Mouse (Mus musculus): ENCODE measurements around the gene Gatad2b. TPM values are rescaled to one million over a fixed set of nuclear protein-coding genes. Genes with fewer than 3 reads are reported as not detected.

The Gatad2b gene
- total and polyA plus RNA-seq, 2 experiments from 2014 or later, result 5.8 to 25.3 TPM

- DNase-seq (ENCODE audit: low spot score), result no peak
- WGBS, result 74% methylated on average over 4 of the region's 4 CpGs
- Histone ChIP-seq H3K4me1 (ENCODE audit: control insufficient read depth, insufficient read depth) (no peaks in the 10 kb centered on the region), H3K27me3 (ENCODE audit: control insufficient read depth, insufficient read depth, low read length) (no peaks in the 10 kb centered on the region), H3K9me3 (replicated peaks; ENCODE audit: control insufficient read depth, low read length) (no peaks in the 10 kb centered on the region), H3K27ac (ENCODE audit: low read depth) (no peak overlapping the region), H3K36me3 (replicated peaks; ENCODE audit: control insufficient read depth, insufficient read depth, low read length) (peaks cover 32% of the 10 kb centered on the region), H3K9ac (replicated peaks; ENCODE audit: low read depth, low read length) (no peak overlapping the region), H3K4me2 (ENCODE audit: low read depth, low read length) (no peak overlapping the region), H3K4me3 (ENCODE audit: low read depth, low read length) (no peak overlapping the region)
- TF ChIP-seq EP300 (IDR thresholded peaks at IDR 0.05; ENCODE audit: low read depth) (no peak), CTCF (IDR thresholded peaks at IDR 0.05; ENCODE audit: low read depth) (no peak)
- ATAC-seq (ENCODE audit: insufficient read depth, low read depth), result no peak
Observed at GRCm38 (mm10) chr3:90361476-90361875, 68.5 kb downstream of the Gatad2b start.

GRCm38 (mm10) chr3:90362346-90362745 lies 69.4 kb downstream of the Gatad2b start:
- DNase-seq (ENCODE audit: low spot score) (no peak), ATAC-seq (ENCODE audit: insufficient read depth, low read depth) (no peak)
- H3K4me1 ChIP-seq (ENCODE audit: control insufficient read depth, insufficient read depth), result no peaks in the 10 kb centered on the region
- no peak overlapping the region for H3K4me2 ChIP-seq (ENCODE audit: low read depth, low read length)
- no peak overlapping the region for H3K9ac ChIP-seq (replicated peaks; ENCODE audit: low read depth, low read length)
- no peaks in the 10 kb centered on the region for H3K9me3 ChIP-seq (replicated peaks; ENCODE audit: control insufficient read depth, low read length)
- H3K27ac ChIP-seq (ENCODE audit: low read depth), result no peak overlapping the region
- 70% methylated on average over 2 of the region's 2 CpGs for WGBS
- H3K4me3 ChIP-seq (ENCODE audit: low read depth, low read length), result no peak overlapping the region
- H3K27me3 ChIP-seq (ENCODE audit: control insufficient read depth, insufficient read depth, low read length), result no peaks in the 10 kb centered on the region
- TF ChIP-seq EP300 (IDR thresholded peaks at IDR 0.05; ENCODE audit: low read depth) (no peak), CTCF (IDR thresholded peaks at IDR 0.05; ENCODE audit: low read depth) (no peak)
- H3K36me3 ChIP-seq (replicated peaks; ENCODE audit: control insufficient read depth, insufficient read depth, low read length), result peaks cover 23% of the 10 kb centered on the region

GRCm38 (mm10) chr3:90367001-90367632 lies 74.1 kb downstream of the Gatad2b start:
- H3K9ac ChIP-seq (replicated peaks; ENCODE audit: low read depth, low read length), result no peak overlapping the region
- no peak overlapping the region for H3K4me3 ChIP-seq (ENCODE audit: low read depth, low read length)
- no peaks in the 10 kb centered on the region for H3K27me3 ChIP-seq (ENCODE audit: control insufficient read depth, insufficient read depth, low read length)
- H3K27ac ChIP-seq (ENCODE audit: low read depth), result no peak overlapping the region
- 80% methylated on average over 5 of the region's 5 CpGs for WGBS
- H3K36me3 ChIP-seq (replicated peaks; ENCODE audit: control insufficient read depth, insufficient read depth, low read length), result 0 out of 2 replicates have a peak, but pooled peaks cover 3% of the 10 kb centered on the region
- DNase-seq (ENCODE audit: low spot score) (no peak), ATAC-seq (ENCODE audit: insufficient read depth, low read depth) (no peak)
- H3K9me3 ChIP-seq (replicated peaks; ENCODE audit: control insufficient read depth, low read length), result no peaks in the 10 kb centered on the region
- H3K4me2 ChIP-seq (ENCODE audit: low read depth, low read length), result no peak overlapping the region
- TF ChIP-seq CTCF (IDR thresholded peaks at IDR 0.05; ENCODE audit: low read depth) (no peak), EP300 (IDR thresholded peaks at IDR 0.05; ENCODE audit: low read depth) (no peak)
- H3K4me1 ChIP-seq (ENCODE audit: control insufficient read depth, insufficient read depth), result no peaks in the 10 kb centered on the region

- no peaks in the 10 kb centered on the region for H3K4me1 ChIP-seq (ENCODE audit: control insufficient read depth, insufficient read depth)
- no peak overlapping the region for H3K4me2 ChIP-seq (ENCODE audit: low read depth, low read length)
- no peaks in the 10 kb centered on the region for H3K36me3 ChIP-seq (replicated peaks; ENCODE audit: control insufficient read depth, insufficient read depth, low read length)
- no peak overlapping the region for H3K9ac ChIP-seq (replicated peaks; ENCODE audit: low read depth, low read length)
- H3K27ac ChIP-seq (ENCODE audit: low read depth), result no peak overlapping the region
- ATAC-seq (ENCODE audit: insufficient read depth, low read depth), result no peak
- WGBS, result 29% methylated on average over 2 of the region's 2 CpGs
- no peaks in the 10 kb centered on the region for H3K27me3 ChIP-seq (ENCODE audit: control insufficient read depth, insufficient read depth, low read length)
- DNase-seq (ENCODE audit: low spot score), result no peak
- TF ChIP-seq EP300 (IDR thresholded peaks at IDR 0.05; ENCODE audit: low read depth) (no peak), CTCF (IDR thresholded peaks at IDR 0.05; ENCODE audit: low read depth) (no peak)
- H3K9me3 ChIP-seq (replicated peaks; ENCODE audit: control insufficient read depth, low read length), result no peaks in the 10 kb centered on the region
- no peak overlapping the region for H3K4me3 ChIP-seq (ENCODE audit: low read depth, low read length)
Observed at GRCm38 (mm10) chr3:90369041-90369440, 76.1 kb downstream of the Gatad2b start.

- no peak for TF ChIP-seq CTCF (IDR thresholded peaks at IDR 0.05; ENCODE audit: low read depth)
- TF ChIP-seq EP300 (IDR thresholded peaks at IDR 0.05; ENCODE audit: low read depth), result no peak
Observed at GRCm38 (mm10) chr3:90371857-90372256, 78.9 kb downstream of the Gatad2b start.

GRCm38 (mm10) chr3:90372817-90373216 lies 79.8 kb downstream of the Gatad2b start:
- no peak overlapping the region for H3K27ac ChIP-seq (ENCODE audit: low read depth)

More at GRCm38 (mm10) chr3:90371857-90372256, 78.9 kb downstream of the Gatad2b start:
- Histone ChIP-seq H3K27me3 (ENCODE audit: control insufficient read depth, insufficient read depth, low read length) (no peaks in the 10 kb centered on the region), H3K27ac (ENCODE audit: low read depth) (no peak overlapping the region), H3K36me3 (replicated peaks; ENCODE audit: control insufficient read depth, insufficient read depth, low read length) (no peaks in the 10 kb centered on the region), H3K4me2 (ENCODE audit: low read depth, low read length) (no peak overlapping the region), H3K4me3 (ENCODE audit: low read depth, low read length) (no peak overlapping the region), H3K9me3 (replicated peaks; ENCODE audit: control insufficient read depth, low read length) (no peaks in the 10 kb centered on the region), H3K9ac (replicated peaks; ENCODE audit: low read depth, low read length) (no peak overlapping the region), H3K4me1 (ENCODE audit: control insufficient read depth, insufficient read depth) (no peaks in the 10 kb centered on the region)
- DNase-seq (ENCODE audit: low spot score) (no peak), ATAC-seq (ENCODE audit: insufficient read depth, low read depth) (no peak)
- WGBS, result 62% methylated on average over 7 of the region's 7 CpGs

More at GRCm38 (mm10) chr3:90372817-90373216, 79.8 kb downstream of the Gatad2b start:
- no peaks in the 10 kb centered on the region for H3K36me3 ChIP-seq (replicated peaks; ENCODE audit: control insufficient read depth, insufficient read depth, low read length)
- no peaks in the 10 kb centered on the region for H3K27me3 ChIP-seq (ENCODE audit: control insufficient read depth, insufficient read depth, low read length)
- ATAC-seq (ENCODE audit: insufficient read depth, low read depth) (no peak), DNase-seq (ENCODE audit: low spot score) (no peak)
- no peaks in the 10 kb centered on the region for H3K9me3 ChIP-seq (replicated peaks; ENCODE audit: control insufficient read depth, low read length)
- no peak overlapping the region for H3K4me2 ChIP-seq (ENCODE audit: low read depth, low read length)
- H3K9ac ChIP-seq (replicated peaks; ENCODE audit: low read depth, low read length), result no peak overlapping the region
- no peak overlapping the region for H3K4me3 ChIP-seq (ENCODE audit: low read depth, low read length)
- H3K4me1 ChIP-seq (ENCODE audit: control insufficient read depth, insufficient read depth), result no peaks in the 10 kb centered on the region
- TF ChIP-seq CTCF (IDR thresholded peaks at IDR 0.05; ENCODE audit: low read depth), result no peak
- no peak for TF ChIP-seq EP300 (IDR thresholded peaks at IDR 0.05; ENCODE audit: low read depth)
- 51% methylated on average over 5 of the region's 5 CpGs for WGBS

All from heart, postnatal 0 days (tissue).